Mouse (Mus musculus) liver, embryonic 11.5 days (tissue): Measurements from ENCODE around the gene Erbb3. TPM values are rescaled to one million over a fixed set of nuclear protein-coding genes. Genes with fewer than 3 reads are reported as not detected.

Source experiments
- ATAC-seq: fragments of 200-750 bp; cut with Nextera tagmentation; replicated peaks from 2 replicates; pipeline ENCODE4 v1.8.0; 2017; ENCODE audit warnings: moderate number of reproducible peaks, mild to moderate bottlenecking, moderate TSS enrichment, moderate library complexity; ENCODE audit not compliant: low FRiP score
- DNase-seq: peaks from one replicate; pipeline ENCODE4 v3.0.0-alpha.2; 2017; ENCODE audit warnings: low spot score
- H3K27ac ChIP-seq: fragments of 300-500 bp; sonication (generic); 2 replicates; pipeline ENCODE4 v1.5.1; 2014; ENCODE audit warnings: mild to moderate bottlenecking, low read depth, low read length, control low read depth
- H3K27me3 ChIP-seq: fragments of 300-500 bp; sonication (generic); replicated peaks from 2 replicates; pipeline ENCODE4 v1.6.1; 2014; ENCODE audit warnings: low read length, mixed read lengths; ENCODE audit not compliant: control insufficient read depth, insufficient read depth
- H3K36me3 ChIP-seq: fragments of 300-500 bp; sonication (generic); 2 replicates; pipeline ENCODE4 v1.6.1; 2014; ENCODE audit warnings: mild to moderate bottlenecking, low read length, moderate library complexity, mixed read lengths; ENCODE audit not compliant: control insufficient read depth, insufficient read depth
- H3K4me1 ChIP-seq: fragments of 300-500 bp; sonication (generic); replicated peaks from 2 replicates; pipeline ENCODE4 v1.6.1; 2014; ENCODE audit warnings: low read length, mixed read lengths; ENCODE audit not compliant: control insufficient read depth, insufficient read depth
- H3K4me2 ChIP-seq: fragments of 300-500 bp; sonication (generic); 2 replicates; pipeline ENCODE4 v1.6.1; 2014; ENCODE audit warnings: mild to moderate bottlenecking, control low read depth, moderate library complexity
- H3K4me3 ChIP-seq: fragments of 300-500 bp; sonication (generic); 2 replicates; pipeline ENCODE4 v1.5.1; 2014; ENCODE audit warnings: low read depth, low read length, control low read depth
- H3K9ac ChIP-seq: fragments of 300-500 bp; sonication (generic); 2 replicates; pipeline ENCODE4 v1.6.1; 2014; ENCODE audit warnings: low read depth, low read length, control low read depth
- H3K9me3 ChIP-seq: fragments of 300-500 bp; sonication (generic); 2 replicates; pipeline ENCODE4 v1.6.1; 2016; ENCODE audit warnings: low read length, inconsistent platforms, mixed read lengths; ENCODE audit not compliant: control insufficient read depth
- WGBS: fragments of 180-500 bp; shearing (Covaris S2); extraction: QIAGEN DNeasy Blood & Tissue Kit; methylation state at CpG from one replicate; pipeline ENCODE4 v1.1.7; 2014; 5-methylcytosine and 5-hydroxymethylcytosine counted together
- polyA plus RNA-seq: library from polyadenylated mRNA; unstranded; fragments of >200 nt; fragmentation: Nextera tagmentation; extraction: Ambion mirVana; gene quantifications from 2 replicates; pipeline ENCODE4 v1.2.1, GENCODE M21; 2014

Gene Erbb3
- polyA plus RNA-seq, 1 experiment from 2014 or later: 3.0 TPM

DNA sequence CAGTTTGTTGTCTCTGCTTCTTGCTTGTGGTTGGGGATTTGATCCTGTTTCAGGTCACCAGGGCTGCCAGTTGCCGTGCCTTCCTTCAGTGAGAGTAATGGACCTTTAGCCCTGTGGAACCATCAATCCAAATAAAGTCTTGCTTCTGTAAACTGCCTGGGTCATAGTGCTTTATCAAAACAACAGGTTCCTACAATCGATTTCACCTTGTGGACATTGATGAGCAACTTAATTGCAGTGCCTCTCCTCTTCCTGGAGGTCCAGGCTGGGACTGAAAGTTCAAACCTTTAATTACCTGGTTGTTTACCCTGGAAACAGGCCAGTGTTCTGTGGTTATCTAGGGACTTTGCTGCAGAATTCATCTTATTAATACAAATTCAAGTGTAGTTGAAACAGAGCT, 9.0 kb upstream of the Erbb3 start:
- WGBS: 60% methylated on average over 2 of the region's 2 CpGs
- Histone ChIP-seq H3K9me3 (no peaks in the 10 kb centered on the region), H3K4me3 (no peak overlapping the region), H3K27ac (no peak overlapping the region), H3K27me3 (no peaks in the 10 kb centered on the region), H3K9ac (no peak overlapping the region), H3K36me3 (no peaks in the 10 kb centered on the region), H3K4me2 (no peak overlapping the region), H3K4me1 (no peaks in the 10 kb centered on the region)
- no peak for ATAC-seq
- no peak for DNase-seq

DNA sequence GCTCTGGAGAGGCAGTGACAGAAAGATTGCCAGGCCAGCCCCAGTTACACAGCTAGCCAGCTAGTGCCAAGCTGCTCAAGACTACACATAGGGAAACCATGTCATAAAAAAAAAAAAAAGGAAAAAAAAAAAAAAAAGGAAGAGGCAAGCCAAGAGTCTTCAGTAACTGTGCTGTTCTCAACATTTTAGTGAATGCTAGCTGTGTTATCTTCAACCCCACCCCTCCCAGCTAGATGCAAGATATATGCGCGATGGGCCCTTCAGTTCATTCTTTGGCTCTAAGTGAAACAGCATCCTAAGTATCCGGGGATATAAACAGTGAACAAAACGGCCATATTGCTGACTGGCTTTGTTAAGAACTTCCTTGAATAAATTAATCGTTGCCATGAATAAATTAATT, 3.3 kb upstream of the Erbb3 start:
- WGBS: 64% methylated on average over 5 of the region's 5 CpGs
- no peak for ATAC-seq
- H3K27me3 ChIP-seq: peaks cover 24% of the 10 kb centered on the region

DNA sequence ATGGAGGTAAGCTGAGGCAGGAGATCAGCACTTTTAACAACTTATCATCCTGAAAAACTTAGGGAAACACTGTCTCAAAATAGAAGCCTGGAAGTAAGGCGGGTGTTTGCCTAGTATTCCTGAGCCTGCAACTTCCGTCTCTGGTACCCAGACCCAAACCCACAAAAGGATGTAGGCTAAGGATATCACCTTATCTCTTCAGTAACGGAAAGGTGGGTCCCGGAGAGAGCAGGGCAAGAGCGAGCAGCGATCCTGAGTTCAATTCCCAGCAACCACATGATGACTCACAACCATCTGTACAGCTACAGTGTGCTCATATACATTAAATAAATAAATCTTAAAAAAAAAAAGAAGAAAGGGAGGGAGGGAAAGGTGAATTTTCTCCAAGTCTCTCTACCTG, 2.0 kb upstream of the Erbb3 start:
- peaks cover 37% of the 10 kb centered on the region for H3K27me3 ChIP-seq
- no peak overlapping the region for H3K27ac ChIP-seq
- ATAC-seq: no peak
- no peaks in the 10 kb centered on the region for H3K36me3 ChIP-seq
- no peaks in the 10 kb centered on the region for H3K9me3 ChIP-seq
- H3K4me2 ChIP-seq: no peak overlapping the region
- DNase-seq: no peak
- H3K4me1 ChIP-seq: peaks cover 7% of the 10 kb centered on the region
- H3K9ac ChIP-seq: no peak overlapping the region
- H3K4me3 ChIP-seq: no peak overlapping the region
- WGBS: 45% methylated on average over 6 of the region's 6 CpGs

More for the DNA sequence above, 3.3 kb upstream of the Erbb3 start:
- Histone ChIP-seq H3K9me3 (no peaks in the 10 kb centered on the region), H3K4me2 (no peak overlapping the region), H3K9ac (no peak overlapping the region), H3K27ac (no peak overlapping the region), H3K4me3 (no peak overlapping the region), H3K36me3 (no peaks in the 10 kb centered on the region), H3K4me1 (peaks cover 6% of the 10 kb centered on the region)
- no peak for DNase-seq

DNA sequence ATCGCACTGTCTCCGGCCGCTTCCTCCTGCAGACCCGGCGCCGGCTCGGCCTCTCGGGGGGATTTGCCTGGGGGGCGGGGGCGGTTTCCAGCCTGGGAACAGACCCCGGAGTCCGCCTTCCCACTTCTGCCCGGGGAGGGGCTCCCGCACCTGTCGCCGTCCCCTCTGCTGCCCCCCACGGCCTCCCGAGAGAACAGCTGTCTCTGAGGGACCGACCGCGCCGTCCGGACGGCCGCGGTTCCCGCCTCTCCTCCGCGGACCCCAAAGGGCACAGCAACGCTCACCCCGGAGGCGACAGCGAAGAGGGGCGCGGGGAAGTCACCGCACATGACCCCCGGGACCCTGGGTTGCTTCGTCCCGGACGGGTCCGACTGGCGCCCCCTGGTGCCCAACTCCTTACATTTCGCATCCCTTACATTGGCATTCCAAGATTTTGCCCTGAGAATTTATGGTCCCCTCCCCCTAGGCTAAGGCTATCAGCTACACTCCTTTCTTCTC, 790 bp upstream of the Erbb3 start:
- Histone ChIP-seq H3K4me2 (peak overlapping the region; percentile 99), H3K4me3 (peak overlapping the region; percentile 71), H3K27ac (no peak overlapping the region), H3K27me3 (peaks cover 45% of the 10 kb centered on the region), H3K4me1 (peaks cover 8% of the 10 kb centered on the region), H3K36me3 (no peaks in the 10 kb centered on the region), H3K9ac (peak overlapping the region; percentile 54), H3K9me3 (no peaks in the 10 kb centered on the region)
- ATAC-seq: peak; percentile 32
- DNase-seq: peak; percentile 76
- under 1% methylated on average over 41 of the region's 43 CpGs for WGBS

DNA sequence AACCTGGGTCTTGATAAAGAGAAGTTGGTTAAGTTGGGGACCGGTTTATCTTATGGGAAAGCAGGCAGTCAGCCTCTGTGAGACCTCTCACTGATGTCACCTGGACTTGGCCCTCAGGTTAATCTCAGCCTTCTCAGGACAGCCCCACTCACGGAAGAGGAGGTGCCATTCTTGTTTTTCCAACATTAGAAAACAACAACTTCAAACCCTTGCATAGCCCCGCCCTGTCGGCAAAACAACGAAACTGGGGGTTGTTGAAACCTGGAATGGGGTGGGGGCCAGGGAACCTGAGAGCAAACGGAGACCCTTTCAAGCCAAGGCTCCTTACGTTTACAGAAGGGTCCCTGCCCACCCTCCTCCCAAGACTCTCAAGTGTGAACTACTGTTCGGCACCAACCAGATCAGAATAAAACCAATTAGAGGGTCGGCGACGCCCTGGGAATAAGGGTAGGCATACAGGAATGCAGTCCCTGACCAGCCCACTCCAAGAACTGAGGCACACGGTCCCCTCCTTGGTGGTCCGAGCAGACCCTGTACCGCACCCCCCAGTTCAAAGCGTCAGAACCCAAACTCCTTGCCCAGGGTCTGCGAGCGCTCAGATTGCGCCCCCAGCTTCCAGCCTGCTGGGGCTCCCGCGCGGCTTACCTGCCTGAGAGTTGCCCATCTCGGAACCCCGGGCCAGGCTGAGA, 533 bp downstream of the Erbb3 start:
- peak overlapping the region; percentile 71 for H3K4me3 ChIP-seq
- WGBS: 3% methylated on average over 23 of the region's 23 CpGs
- ATAC-seq: peak; percentile 2; the same call in 1 of the 2 replicates
- H3K27me3 ChIP-seq: peaks cover 55% of the 10 kb centered on the region
- DNase-seq: no peak
- no peaks in the 10 kb centered on the region for H3K36me3 ChIP-seq
- no peaks in the 10 kb centered on the region for H3K9me3 ChIP-seq
- H3K4me1 ChIP-seq: peaks cover 8% of the 10 kb centered on the region
- peak overlapping the region; percentile 99 for H3K4me2 ChIP-seq
- H3K27ac ChIP-seq: no peak overlapping the region
- H3K9ac ChIP-seq: peak overlapping the region; percentile 54

DNA sequence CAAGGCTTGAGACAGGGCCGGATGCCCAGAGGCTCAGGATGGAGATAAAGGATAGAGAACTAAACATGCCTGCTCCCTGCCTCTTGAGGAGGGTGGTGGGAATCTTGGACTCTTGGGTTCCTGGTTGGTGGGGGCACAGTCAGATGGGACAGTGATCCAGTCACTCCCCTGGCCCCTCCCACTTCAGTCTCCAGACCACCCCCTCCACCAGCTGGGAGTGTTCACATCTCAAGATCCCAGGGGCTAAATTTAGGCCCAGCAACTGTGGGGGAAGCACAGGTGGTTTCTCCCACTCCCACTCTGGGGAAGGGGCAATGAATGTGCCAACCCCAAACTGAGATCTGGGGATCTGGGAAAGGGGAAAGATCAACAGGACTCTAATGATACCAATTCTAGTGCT, 1.3 kb downstream of the Erbb3 start:
- Histone ChIP-seq H3K4me1 (peaks cover 8% of the 10 kb centered on the region), H3K36me3 (no peaks in the 10 kb centered on the region), H3K4me3 (no peak overlapping the region), H3K9ac (no peak overlapping the region), H3K27me3 (peaks cover 58% of the 10 kb centered on the region), H3K4me2 (peak overlapping the region; percentile 99), H3K9me3 (no peaks in the 10 kb centered on the region), H3K27ac (no peak overlapping the region)
- WGBS: 44% methylated on average over 1 of the region's 1 CpGs
- DNase-seq (no peak), ATAC-seq (no peak)

DNA sequence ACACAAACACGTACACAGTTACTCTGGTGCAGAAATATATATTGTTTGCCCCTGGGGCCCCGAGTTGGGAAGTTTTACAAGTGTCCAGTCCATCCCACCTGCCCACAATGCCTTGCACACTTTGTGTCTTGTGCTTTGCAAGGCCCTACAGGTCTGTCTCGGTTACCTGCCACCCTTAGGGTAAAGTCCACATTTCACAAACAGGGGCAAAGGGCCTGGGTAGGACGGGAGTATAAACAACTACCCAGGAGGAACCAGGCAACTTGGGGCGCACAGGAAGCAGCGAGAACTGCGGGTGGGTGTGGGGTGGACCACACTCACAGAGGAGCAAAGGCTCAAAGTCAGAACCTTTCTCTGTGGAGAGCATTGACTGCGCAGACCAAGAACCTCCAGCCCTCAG, 1.8 kb downstream of the Erbb3 start:
- ATAC-seq: no peak
- WGBS: 53% methylated on average over 8 of the region's 8 CpGs
- peaks cover 58% of the 10 kb centered on the region for H3K27me3 ChIP-seq
- DNase-seq: no peak
- H3K27ac ChIP-seq: no peak overlapping the region
- H3K4me3 ChIP-seq: no peak overlapping the region
- H3K9ac ChIP-seq: no peak overlapping the region
- H3K36me3 ChIP-seq: no peaks in the 10 kb centered on the region
- H3K4me2 ChIP-seq: peak overlapping the region; percentile 99
- H3K9me3 ChIP-seq: no peaks in the 10 kb centered on the region
- peaks cover 8% of the 10 kb centered on the region for H3K4me1 ChIP-seq

DNA sequence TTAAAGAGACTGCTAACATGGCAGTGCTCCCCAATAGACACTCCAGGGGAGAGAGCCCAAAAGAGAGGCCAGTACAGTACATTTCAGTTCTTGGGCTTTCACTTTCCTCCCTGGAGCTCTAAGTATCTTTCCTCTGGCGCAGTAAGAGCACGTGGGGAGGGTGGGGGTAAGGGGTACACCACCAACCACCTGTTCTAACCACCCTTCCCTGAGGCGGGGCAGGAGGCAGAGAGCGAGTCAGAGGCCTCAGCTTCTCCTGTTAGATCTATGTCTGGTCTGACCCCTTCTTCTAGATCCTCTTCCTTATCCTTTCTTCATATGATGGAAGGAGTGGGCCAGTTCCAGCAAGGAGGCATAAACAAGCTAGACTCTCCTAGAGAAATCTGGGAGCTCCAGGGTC, 2.3 kb downstream of the Erbb3 start:
- H3K27ac ChIP-seq: no peak overlapping the region
- no peak overlapping the region for H3K9ac ChIP-seq
- no peak overlapping the region; the same call in 1 of the 2 replicates for H3K4me2 ChIP-seq
- H3K27me3 ChIP-seq: peaks cover 58% of the 10 kb centered on the region
- ATAC-seq (no peak), DNase-seq (no peak)
- WGBS: 40% methylated on average over 4 of the region's 4 CpGs
- peaks cover 8% of the 10 kb centered on the region; the same call in 1 of the 2 replicates for H3K4me1 ChIP-seq
- no peaks in the 10 kb centered on the region for H3K9me3 ChIP-seq
- no peaks in the 10 kb centered on the region for H3K36me3 ChIP-seq
- no peak overlapping the region for H3K4me3 ChIP-seq

DNA sequence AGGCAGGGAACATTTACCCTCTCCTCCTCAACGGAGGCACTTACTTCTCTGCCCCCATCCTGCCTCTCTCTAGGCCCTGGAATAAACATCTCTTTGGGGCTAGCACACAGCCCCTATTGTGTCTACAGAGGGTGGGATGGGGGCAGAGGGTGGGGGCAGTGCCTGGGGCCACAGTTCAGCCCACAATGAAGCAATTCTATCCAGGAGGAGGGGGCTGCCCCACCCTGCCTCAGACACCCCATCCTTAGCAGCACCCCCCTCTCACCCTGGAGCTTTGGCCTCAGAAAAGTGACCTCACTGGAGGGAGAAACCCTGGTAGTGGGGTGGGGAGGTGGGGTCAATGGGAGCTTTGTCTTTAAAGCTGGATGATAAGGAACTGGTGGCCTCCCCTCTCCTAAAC, 2.9 kb downstream of the Erbb3 start:
- no peaks in the 10 kb centered on the region for H3K9me3 ChIP-seq
- H3K27me3 ChIP-seq: peaks cover 58% of the 10 kb centered on the region
- no peak overlapping the region for H3K9ac ChIP-seq
- WGBS: 11% methylated on average over 1 of the region's 1 CpGs
- no peaks in the 10 kb centered on the region for H3K36me3 ChIP-seq
- no peak overlapping the region for H3K27ac ChIP-seq
- H3K4me3 ChIP-seq: no peak overlapping the region
- ATAC-seq: no peak
- DNase-seq: no peak
- no peak overlapping the region for H3K4me2 ChIP-seq
- H3K4me1 ChIP-seq: peaks cover 8% of the 10 kb centered on the region; the same call in 1 of the 2 replicates
